Mouse (Mus musculus): ENCODE data around the gene Tnf.
"Not testable (repeated sequence)": the region's sequence is repeated elsewhere in the genome, so short reads cannot be mapped to it uniquely, and the experiment has no call there.

Tnf gene

GRCm38 (mm10) chr17:35239700-35240099 is 37.9 kb upstream of the Tnf start:
- DNase-seq (ENCODE audit: low read depth, low spot score) = no peak
- Histone ChIP-seq H3K27me3 (ENCODE audit: control insufficient read depth, insufficient read depth, low read length, poor library complexity, severe bottlenecking) (no peaks in the 10 kb centered on the region), H3K36me3 (ENCODE audit: control insufficient read depth, insufficient read depth, low read length, poor library complexity, severe bottlenecking) (peaks cover 7% of the 10 kb centered on the region)

- Histone ChIP-seq H3K27me3 (ENCODE audit: control insufficient read depth, insufficient read depth, low read length, poor library complexity, severe bottlenecking) (no peaks in the 10 kb centered on the region), H3K36me3 (ENCODE audit: control insufficient read depth, insufficient read depth, low read length, poor library complexity, severe bottlenecking) (no peaks in the 10 kb centered on the region)
- no peak for DNase-seq (ENCODE audit: low read depth, low spot score)
These were observed 35.7 kb upstream of the Tnf start for GRCm38 (mm10) chr17:35237504-35237903.

DNA sequence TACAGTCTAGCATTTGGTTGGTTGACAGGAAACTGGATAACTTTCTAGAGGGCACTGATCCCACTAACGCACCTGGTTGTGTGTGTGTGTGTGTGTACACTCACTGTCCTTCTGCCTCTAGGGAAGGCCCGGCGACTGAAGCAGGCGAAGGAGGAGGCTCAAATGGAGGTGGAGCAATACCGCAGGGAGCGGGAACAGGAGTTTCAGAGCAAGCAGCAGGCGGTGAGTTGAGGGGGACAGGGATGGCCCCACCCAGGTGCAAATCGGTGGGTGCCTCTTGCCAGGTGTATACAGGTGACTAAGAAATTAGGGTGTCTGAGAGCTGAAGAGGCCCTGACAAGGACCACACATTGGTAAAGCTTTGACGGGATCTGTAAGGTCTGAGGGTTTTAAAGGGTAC is 35.2 kb upstream of the Tnf start:
- Histone ChIP-seq H3K27me3 (ENCODE audit: control insufficient read depth, insufficient read depth, low read length, poor library complexity, severe bottlenecking) (no peaks in the 10 kb centered on the region), H3K36me3 (ENCODE audit: control insufficient read depth, insufficient read depth, low read length, poor library complexity, severe bottlenecking) (no peaks in the 10 kb centered on the region)
- DNase-seq (ENCODE audit: low read depth, low spot score) = no peak

GRCm38 (mm10) chr17:35236390-35236746 is 34.6 kb upstream of the Tnf start:
- Histone ChIP-seq H3K27me3 (ENCODE audit: control insufficient read depth, insufficient read depth, low read length, poor library complexity, severe bottlenecking) (no peaks in the 10 kb centered on the region), H3K36me3 (ENCODE audit: control insufficient read depth, insufficient read depth, low read length, poor library complexity, severe bottlenecking) (no peaks in the 10 kb centered on the region; the same call in 1 of the 2 replicates)
- DNase-seq (ENCODE audit: low read depth, low spot score) = peak; percentile 96

GRCm38 (mm10) chr17:35235614-35236389 is 34.0 kb upstream of the Tnf start, which contains the start of gene Nfkbil1:
Nfkbil1 (minus strand) TSS chr17:35235792.
- peak; percentile 95 for DNase-seq (ENCODE audit: low read depth, low spot score)
- Histone ChIP-seq H3K36me3 (ENCODE audit: control insufficient read depth, insufficient read depth, low read length, poor library complexity, severe bottlenecking) (peaks cover 2% of the 10 kb centered on the region), H3K27me3 (ENCODE audit: control insufficient read depth, insufficient read depth, low read length, poor library complexity, severe bottlenecking) (no peaks in the 10 kb centered on the region)

DNA sequence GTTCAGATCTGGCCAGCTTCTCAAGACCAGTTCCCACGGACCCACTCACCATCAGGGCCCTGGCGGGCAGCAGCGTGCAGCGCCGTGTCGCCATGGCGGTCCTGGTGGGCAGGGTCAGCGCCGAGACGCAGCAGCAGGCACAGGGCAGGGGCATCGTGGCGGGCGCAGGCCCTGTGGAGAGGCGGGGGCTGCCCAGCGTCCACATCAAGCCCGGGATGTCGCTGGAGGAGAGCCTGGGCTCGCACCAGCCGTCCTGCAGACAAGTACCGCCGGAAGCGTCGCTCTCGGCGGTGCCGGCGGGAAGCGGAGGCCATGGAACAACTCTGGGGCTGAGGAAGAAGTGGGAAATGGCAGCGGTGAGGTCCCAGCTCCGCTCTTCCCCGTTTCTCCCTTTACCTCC is 33.1 kb upstream of the Tnf start:
- DNase-seq (ENCODE audit: low read depth, low spot score) = no peak
- peaks cover 3% of the 10 kb centered on the region for H3K36me3 ChIP-seq (ENCODE audit: control insufficient read depth, insufficient read depth, low read length, poor library complexity, severe bottlenecking)
- no peaks in the 10 kb centered on the region for H3K27me3 ChIP-seq (ENCODE audit: control insufficient read depth, insufficient read depth, low read length, poor library complexity, severe bottlenecking)

GRCm38 (mm10) chr17:35234090-35234489 is 32.3 kb upstream of the Tnf start:
- DNase-seq (ENCODE audit: low read depth, low spot score) = not testable (repeated sequence)

GRCm38 (mm10) chr17:35233114-35233980 is 31.5 kb upstream of the Tnf start, which contains the start of gene Atp6v1g2:
Atp6v1g2 (plus strand) TSS chr17:35233660.
- DNase-seq (ENCODE audit: low read depth, low spot score) = no peak
- Histone ChIP-seq H3K36me3 (ENCODE audit: control insufficient read depth, insufficient read depth, low read length, poor library complexity, severe bottlenecking) (peaks cover 8% of the 10 kb centered on the region), H3K27me3 (ENCODE audit: control insufficient read depth, insufficient read depth, low read length, poor library complexity, severe bottlenecking) (no peaks in the 10 kb centered on the region)

More at GRCm38 (mm10) chr17:35234090-35234489, 32.3 kb upstream of the Tnf start:
- not testable (repeated sequence) for H3K36me3 ChIP-seq (ENCODE audit: control insufficient read depth, insufficient read depth, low read length, poor library complexity, severe bottlenecking); H3K27me3 ChIP-seq (ENCODE audit: control insufficient read depth, insufficient read depth, low read length, poor library complexity, severe bottlenecking)

- peak; percentile 55 for DNase-seq (ENCODE audit: low read depth, low spot score)
- Histone ChIP-seq H3K27me3 (ENCODE audit: control insufficient read depth, insufficient read depth, low read length, poor library complexity, severe bottlenecking) (no peaks in the 10 kb centered on the region), H3K36me3 (ENCODE audit: control insufficient read depth, insufficient read depth, low read length, poor library complexity, severe bottlenecking) (peaks cover 8% of the 10 kb centered on the region)
These were observed 30.9 kb upstream of the Tnf start for GRCm38 (mm10) chr17:35232659-35233058.

GRCm38 (mm10) chr17:35232043-35232442 is 30.2 kb upstream of the Tnf start:
- H3K27me3 ChIP-seq (ENCODE audit: control insufficient read depth, insufficient read depth, low read length, poor library complexity, severe bottlenecking) = no peaks in the 10 kb centered on the region
- peaks cover 8% of the 10 kb centered on the region for H3K36me3 ChIP-seq (ENCODE audit: control insufficient read depth, insufficient read depth, low read length, poor library complexity, severe bottlenecking)
- DNase-seq (ENCODE audit: low read depth, low spot score) = peak; percentile 90

GRCm38 (mm10) chr17:35231022-35231421 is 29.2 kb upstream of the Tnf start:
- Histone ChIP-seq H3K36me3 (ENCODE audit: control insufficient read depth, insufficient read depth, low read length, poor library complexity, severe bottlenecking) (peaks cover 8% of the 10 kb centered on the region), H3K27me3 (ENCODE audit: control insufficient read depth, insufficient read depth, low read length, poor library complexity, severe bottlenecking) (no peaks in the 10 kb centered on the region)
- DNase-seq (ENCODE audit: low read depth, low spot score) = no peak

GRCm38 (mm10) chr17:35226561-35227046 is 24.8 kb upstream of the Tnf start:
- H3K36me3 ChIP-seq (ENCODE audit: control insufficient read depth, insufficient read depth, low read length, poor library complexity, severe bottlenecking) = peaks cover 8% of the 10 kb centered on the region
- no peaks in the 10 kb centered on the region for H3K27me3 ChIP-seq (ENCODE audit: control insufficient read depth, insufficient read depth, low read length, poor library complexity, severe bottlenecking)
- no peak for DNase-seq (ENCODE audit: low read depth, low spot score)

- Histone ChIP-seq H3K27me3 (ENCODE audit: control insufficient read depth, insufficient read depth, low read length, poor library complexity, severe bottlenecking) (no peaks in the 10 kb centered on the region), H3K36me3 (ENCODE audit: control insufficient read depth, insufficient read depth, low read length, poor library complexity, severe bottlenecking) (peaks cover 4% of the 10 kb centered on the region; the same call in 1 of the 2 replicates)
- no peak for DNase-seq (ENCODE audit: low read depth, low spot score)
These were observed 23.6 kb upstream of the Tnf start for GRCm38 (mm10) chr17:35225456-35225855.

DNA sequence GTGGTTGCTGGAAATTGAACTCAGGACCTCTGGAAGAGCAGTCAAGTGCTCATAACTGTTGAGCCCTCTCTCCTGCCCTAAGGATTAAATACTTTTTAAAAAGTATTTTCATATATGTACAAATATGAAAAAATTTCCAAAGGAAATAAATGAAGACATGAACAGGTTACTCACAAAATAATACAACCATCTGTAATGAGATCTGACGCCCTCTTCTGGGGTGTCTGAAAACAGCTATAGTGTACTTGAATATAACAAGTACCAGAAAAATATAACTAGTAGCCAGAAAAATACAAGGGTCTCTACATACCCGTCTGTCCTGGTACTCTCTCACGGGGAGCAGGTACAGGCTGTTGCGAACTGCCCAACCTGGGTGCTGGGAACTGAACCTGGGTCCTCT is 22.8 kb upstream of the Tnf start:
- Histone ChIP-seq H3K36me3 (ENCODE audit: control insufficient read depth, insufficient read depth, low read length, poor library complexity, severe bottlenecking) (peaks cover 4% of the 10 kb centered on the region; the same call in 1 of the 2 replicates), H3K27me3 (ENCODE audit: control insufficient read depth, insufficient read depth, low read length, poor library complexity, severe bottlenecking) (no peaks in the 10 kb centered on the region)
- no peak for DNase-seq (ENCODE audit: low read depth, low spot score)

GRCm38 (mm10) chr17:35222299-35222698 is 20.5 kb upstream of the Tnf start:
- no peak for DNase-seq (ENCODE audit: low read depth, low spot score)
- H3K36me3 ChIP-seq (ENCODE audit: control insufficient read depth, insufficient read depth, low read length, poor library complexity, severe bottlenecking) = no peaks in the 10 kb centered on the region; the same call in 1 of the 2 replicates
- no peaks in the 10 kb centered on the region for H3K27me3 ChIP-seq (ENCODE audit: control insufficient read depth, insufficient read depth, low read length, poor library complexity, severe bottlenecking)

Measured in splenic B cell, adult 2 months (primary cell).